Mouse (Mus musculus): ENCODE measurements around the gene Cd34. TPM values are rescaled to one million over a fixed set of nuclear protein-coding genes. Genes with fewer than 3 reads are reported as not detected.

Gene Cd34
- 19.8 TPM for polyA plus RNA-seq (2014; fragmentation: Illumina TruSeq; extraction: RNeasy Lipid Tissue Mini Kit (QIAGEN cat#74804); ENCODE audit: low replicate concordance)

DNA sequence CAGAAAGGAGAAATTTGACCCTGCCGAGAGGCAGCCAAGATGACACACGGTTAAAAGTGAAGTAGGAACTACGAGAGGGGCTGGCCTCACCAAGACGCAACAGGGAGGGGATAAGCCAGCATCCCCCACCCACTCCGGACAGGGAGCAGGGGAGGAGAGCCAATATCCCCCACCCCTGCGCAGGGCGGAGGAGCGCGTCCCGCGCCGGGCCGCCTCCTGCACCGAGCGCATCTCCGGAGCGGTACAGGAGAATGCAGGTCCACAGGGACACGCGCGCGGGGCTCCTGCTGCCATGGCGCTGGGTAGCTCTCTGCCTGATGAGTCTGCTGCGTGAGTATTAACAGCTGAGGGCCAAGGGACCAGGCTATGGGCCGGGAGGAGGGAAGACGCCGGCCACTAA lies at the start of gene Cd34:
Gene Cd34, plus strand, starts transcription at position 105 of the 400 bp plus-strand sequence.

Other genes starting within 250 kb of the Cd34 start
- gene Cd46, start 153.4 kb downstream of the Cd34 start, polyA plus RNA-seq (2014; fragmentation: Illumina TruSeq; extraction: RNeasy Lipid Tissue Mini Kit (QIAGEN cat#74804); ENCODE audit: low replicate concordance) = 7.6 TPM
- gene Cr1l, start 192.8 kb downstream of the Cd34 start, polyA plus RNA-seq (2014; fragmentation: Illumina TruSeq; extraction: RNeasy Lipid Tissue Mini Kit (QIAGEN cat#74804); ENCODE audit: low replicate concordance) = 171 TPM
- gene Cr2, start 237.9 kb downstream of the Cd34 start, polyA plus RNA-seq (2014; fragmentation: Illumina TruSeq; extraction: RNeasy Lipid Tissue Mini Kit (QIAGEN cat#74804); ENCODE audit: low replicate concordance) = 10.2 TPM

Data from small intestine, adult 10 weeks (tissue).